Comparison of ENCODE assay signal across 8 mouse cellular contexts in the genomic region with DNA sequence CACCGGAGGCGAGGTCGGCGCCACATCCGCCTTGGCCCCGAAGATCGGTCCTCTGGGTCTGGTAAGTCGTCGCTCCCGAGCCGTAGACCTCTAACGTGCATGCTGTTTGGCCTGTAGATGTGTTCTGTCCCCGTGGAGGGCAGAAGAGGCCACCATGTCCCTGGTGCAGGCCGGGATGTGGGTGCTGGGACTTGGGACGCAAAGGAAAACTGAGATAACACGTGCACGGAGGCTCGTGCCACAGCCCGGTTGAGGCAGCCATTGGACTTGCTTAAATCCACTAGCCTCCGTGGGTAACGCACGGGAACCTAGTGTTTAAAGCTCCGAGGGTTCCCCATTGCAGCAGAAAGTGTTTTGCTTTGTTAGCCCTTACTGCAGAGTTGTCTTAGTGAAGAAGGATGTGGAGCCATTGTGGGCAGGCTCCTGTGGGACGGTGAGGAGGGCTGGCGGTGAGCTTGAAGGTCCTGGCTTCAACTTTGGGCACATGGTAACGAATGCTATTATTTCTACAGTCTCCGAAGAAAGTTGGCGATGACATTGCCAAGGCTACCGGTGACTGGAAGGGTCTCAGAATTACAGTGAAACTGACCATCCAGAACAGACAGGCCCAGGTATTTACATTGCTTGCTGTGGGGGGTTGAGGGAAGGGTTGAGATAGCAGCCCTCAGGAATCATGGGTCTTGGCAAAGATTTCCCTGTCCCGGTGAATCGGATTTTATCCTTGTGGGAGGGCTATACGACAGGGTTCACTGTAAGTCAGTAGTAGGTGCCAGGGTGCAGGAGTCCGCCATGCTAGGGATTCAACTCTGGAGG. TPM values are rescaled to one million over a fixed set of nuclear protein-coding genes. Genes with fewer than 3 reads are reported as not detected.
DNase-seq lines count a peak whose midpoint lies in the region; ATAC-seq and TF ChIP-seq lines count a peak whose summit lies in the region.

No protein-coding gene starts in this region.

- under 1% methylated on average over 33 of the region's 33 CpGs for WGBS in heart, embryonic 14.5 days
- under 1% methylated on average over 33 of the region's 33 CpGs for WGBS in embryonic facial prominence, embryonic 10.5 days
- WGBS in intestine, postnatal 0 days = under 1% methylated on average over 33 of the region's 33 CpGs

- H3K9me3 ChIP-seq in heart, embryonic 14.5 days (ENCODE audit: control insufficient read depth, low read length) = no peaks in the 10 kb centered on the region
- no peaks in the 10 kb centered on the region for H3K9me3 ChIP-seq in ES-Bruce4 (replicated peaks; ENCODE audit: control insufficient read depth, insufficient read depth, low read length, poor library complexity, severe bottlenecking)
- H3K9me3 ChIP-seq in embryonic facial prominence, embryonic 10.5 days = no peaks in the 10 kb centered on the region
- H3K9me3 ChIP-seq in intestine, postnatal 0 days (ENCODE audit: control insufficient read depth) = no peaks in the 10 kb centered on the region

- no peak for DNase-seq in heart, adult 11 months
- peak; percentile 23 for DNase-seq in embryonic facial prominence, embryonic 10.5 days (ENCODE audit: low spot score)
- DNase-seq in neural tube, embryonic 10.5 days (ENCODE audit: extremely low spot score, low spot score) = peak; percentile 47
- DNase-seq in right cerebral cortex, postnatal 36 days (ENCODE audit: low spot score in 2 of 2) = no peak
- DNase-seq in T-cell, adult 2 months (ENCODE audit: low spot score) = no peak

- peaks cover 11 to 24% of the 10 kb centered on the region in 2 experiments for H3K4me1 ChIP-seq in heart, embryonic 14.5 days (ENCODE audit: control insufficient read depth in 2 of 2, insufficient read depth in 2 of 2, low read length in 2 of 2)
- no peaks in the 10 kb centered on the region for H3K4me1 ChIP-seq in ES-Bruce4 (ENCODE audit: control insufficient read depth, insufficient read depth, low read length)
- peaks cover 49% of the 10 kb centered on the region for H3K4me1 ChIP-seq in embryonic facial prominence, embryonic 10.5 days
- peaks cover 7% of the 10 kb centered on the region for H3K4me1 ChIP-seq in intestine, postnatal 0 days (replicated peaks; ENCODE audit: control insufficient read depth, insufficient read depth, low read length)

- peak overlapping the region; percentile 61 for H3K4me2 ChIP-seq in heart, embryonic 14.5 days (ENCODE audit: low read length)
- peak overlapping the region; percentile 95 for H3K4me2 ChIP-seq in intestine, postnatal 0 days (replicated peaks; ENCODE audit: low read depth)

- ATAC-seq in heart, embryonic 14.5 days (ENCODE audit: insufficient number of reproducible peaks, insufficient read depth, low FRiP score, low read depth) = 0 out of 2 replicates have a peak, but pooled peaks have one; percentile 6
- no peak for ATAC-seq in intestine, postnatal 0 days

- TF ChIP-seq POLR2A in ES-Bruce4 (IDR thresholded peaks at IDR 0.05; ENCODE audit: insufficient read depth, low read length) = peak; percentile 1

- H3K27ac ChIP-seq in heart, embryonic 14.5 days (replicated peaks in 1 of 2; ENCODE audit: control insufficient read depth in 1 of 2, insufficient read depth in 1 of 2, low read depth in 2 of 2, low read length in 2 of 2) = peak overlapping the region; percentile 45 to 77
- peak overlapping the region; percentile 73 for H3K27ac ChIP-seq in ES-Bruce4 (ENCODE audit: insufficient read depth, low read length)
- peak overlapping the region; percentile 96 for H3K27ac ChIP-seq in embryonic facial prominence, embryonic 10.5 days (replicated peaks)
- peak overlapping the region; percentile 78 for H3K27ac ChIP-seq in intestine, postnatal 0 days (ENCODE audit: low read depth, low read length)

- H3K36me3 ChIP-seq in heart, embryonic 14.5 days (ENCODE audit: control insufficient read depth, insufficient read depth, low read length) = peaks cover 41% of the 10 kb centered on the region
- H3K36me3 ChIP-seq in ES-Bruce4 (ENCODE audit: control insufficient read depth, insufficient read depth, low read length, poor library complexity, severe bottlenecking) = peaks cover 34% of the 10 kb centered on the region
- H3K36me3 ChIP-seq in embryonic facial prominence, embryonic 10.5 days (replicated peaks) = peaks cover 37% of the 10 kb centered on the region
- H3K36me3 ChIP-seq in intestine, postnatal 0 days (ENCODE audit: control insufficient read depth, insufficient read depth) = peaks cover 20% of the 10 kb centered on the region

- peak overlapping the region; percentile 54 to 72 for H3K4me3 ChIP-seq in heart, embryonic 14.5 days (ENCODE audit: control insufficient read depth in 1 of 2, insufficient read depth in 1 of 2, low read depth in 1 of 2, low read length in 2 of 2)
- peak overlapping the region; percentile 89 for H3K4me3 ChIP-seq in ES-Bruce4 (ENCODE audit: low read depth, low read length)
- H3K4me3 ChIP-seq in embryonic facial prominence, embryonic 10.5 days = peak overlapping the region; percentile 88
- peak overlapping the region; percentile 75 for H3K4me3 ChIP-seq in intestine, postnatal 0 days (ENCODE audit: low read depth, low read length)

- H3K27me3 ChIP-seq in heart, embryonic 14.5 days (ENCODE audit: control insufficient read depth, insufficient read depth, low read length) = no peaks in the 10 kb centered on the region
- no peaks in the 10 kb centered on the region for H3K27me3 ChIP-seq in ES-Bruce4 (ENCODE audit: control insufficient read depth, insufficient read depth, low read length, poor library complexity, severe bottlenecking)
- no peaks in the 10 kb centered on the region for H3K27me3 ChIP-seq in embryonic facial prominence, embryonic 10.5 days (replicated peaks; ENCODE audit: low read depth, poor library complexity, severe bottlenecking)
- no peaks in the 10 kb centered on the region for H3K27me3 ChIP-seq in intestine, postnatal 0 days (replicated peaks; ENCODE audit: control insufficient read depth, insufficient read depth, low read length)

- no peak for TF ChIP-seq CTCF in ES-Bruce4 (IDR thresholded peaks at IDR 0.05; ENCODE audit: low read depth, low read length)
- TF ChIP-seq CTCF in intestine, postnatal 0 days (IDR thresholded peaks at IDR 0.05; ENCODE audit: low read depth) = no peak

- TF ChIP-seq EP300 in ES-Bruce4 (IDR thresholded peaks at IDR 0.05; ENCODE audit: insufficient read depth, low read depth, low read length) = no peak

- H3K9ac ChIP-seq in heart, embryonic 14.5 days (ENCODE audit: low read length) = peak overlapping the region; percentile 72
- H3K9ac ChIP-seq in ES-Bruce4 (ENCODE audit: low read depth, poor library complexity, severe bottlenecking) = peak overlapping the region; percentile 93
- peak overlapping the region; percentile 75 for H3K9ac ChIP-seq in intestine, postnatal 0 days (ENCODE audit: low read depth, low read length)

RNA-seq across cellular contexts. Expression of gene Lrsam1, which starts 0.9 kb away (rescaled TPM):
- 6.3 and 7.4 TPM in 2 replicates for polyA plus RNA-seq in heart, embryonic 14.5 days (2014; fragmentation: Nextera tagmentation; extraction: Ambion mirVana)
- polyA plus RNA-seq in ES-Bruce4 (2011; ENCODE audit: insufficient read depth, insufficient read length, low read depth, missing spikeins) = 14.7 and 17.0 TPM in 2 replicates
- polyA plus RNA-seq in embryonic facial prominence, embryonic 10.5 days (2016; fragmentation: Nextera tagmentation; extraction: Ambion mirVana) = 7.8 and 8.9 TPM in 2 replicates
- polyA plus RNA-seq in intestine, postnatal 0 days (2015; fragmentation: Nextera tagmentation; extraction: Ambion mirVana) = 4.3 and 4.4 TPM in 2 replicates

RNA-seq across cellular contexts. Expression of gene Rpl12, which starts 0.9 kb away (rescaled TPM):
- 112 and 129 TPM in 2 replicates for polyA plus RNA-seq in heart, embryonic 14.5 days (2014; fragmentation: Nextera tagmentation; extraction: Ambion mirVana)
- polyA plus RNA-seq in ES-Bruce4 (2011; ENCODE audit: insufficient read depth, insufficient read length, low read depth, missing spikeins) = 114 and 117 TPM in 2 replicates
- polyA plus RNA-seq in embryonic facial prominence, embryonic 10.5 days (2016; fragmentation: Nextera tagmentation; extraction: Ambion mirVana) = 196 and 200 TPM in 2 replicates
- polyA plus RNA-seq in intestine, postnatal 0 days (2015; fragmentation: Nextera tagmentation; extraction: Ambion mirVana) = 90.6 and 103 TPM in 2 replicates

RNA-seq across cellular contexts. Expression of gene Slc2a8, which starts 19.6 kb away (rescaled TPM):
- polyA plus RNA-seq in heart, embryonic 14.5 days (2014; fragmentation: Nextera tagmentation; extraction: Ambion mirVana) = 16.9 and 17.1 TPM in 2 replicates
- 7.9 and 9.0 TPM in 2 replicates for polyA plus RNA-seq in ES-Bruce4 (2011; ENCODE audit: insufficient read depth, insufficient read length, low read depth, missing spikeins)
- polyA plus RNA-seq in embryonic facial prominence, embryonic 10.5 days (2016; fragmentation: Nextera tagmentation; extraction: Ambion mirVana) = 19.7 and 21.5 TPM in 2 replicates
- polyA plus RNA-seq in intestine, postnatal 0 days (2015; fragmentation: Nextera tagmentation; extraction: Ambion mirVana) = 48.7 and 50.2 TPM in 2 replicates

Comparison
In these comparisons a context has a peak if more than half of its experiments do, and no peak if none do; other contexts are left out.
1. DNase-seq: peak in embryonic facial prominence, embryonic 10.5 days (single experiment) and neural tube, embryonic 10.5 days (single experiment); none in heart, adult 11 months (single experiment), right cerebral cortex, postnatal 36 days (0 of 2) and T-cell, adult 2 months (single experiment).
2. Peak in every context shown above with its lines, with median percentiles within 50 percentile points of each other: H3K27ac ChIP-seq, H3K4me3 ChIP-seq and H3K9ac ChIP-seq.